Mouse (Mus musculus) G1E (cell line): ENCODE measurements around the gene Soat2. TPM values are rescaled to one million over a fixed set of nuclear protein-coding genes. Genes with fewer than 3 reads are reported as not detected.

Experiments
- ATAC-seq: 2 replicates; pipeline ENCODE4 v1.8.0; 2016; ENCODE audit warnings: mild to moderate bottlenecking; ENCODE audit not compliant: insufficient number of reproducible peaks, poor library complexity, low FRiP score, severe bottlenecking; ENCODE audit errors: extremely low read depth
- DNase-seq: peaks from one replicate; pipeline ENCODE4 v3.0.0; 2012; ENCODE audit warnings: low spot score
- H3K27me3 ChIP-seq: 2 replicates; pipeline ENCODE4 v1.6.1; 2012; ENCODE audit warnings: mild to moderate bottlenecking, low read length, inconsistent platforms; ENCODE audit not compliant: insufficient read depth
- H3K36me3 ChIP-seq: replicated peaks from 2 replicates; pipeline ENCODE3; 2012; ENCODE audit warnings: mild to moderate bottlenecking, inconsistent platforms
- H3K4me1 ChIP-seq: 2 replicates; pipeline ENCODE4 v1.6.1; 2012; ENCODE audit warnings: low read depth, low read length, inconsistent platforms, mixed read lengths; ENCODE audit not compliant: insufficient read depth
- H3K4me3 ChIP-seq: 2 replicates; pipeline ENCODE4 v1.5.1; 2012; ENCODE audit warnings: low read depth, mild to moderate bottlenecking, inconsistent platforms, low read length, moderate library complexity, mixed read lengths
- H3K9me3 ChIP-seq: replicated peaks from 2 replicates; pipeline ENCODE4 v1.6.1; 2012; ENCODE audit warnings: inconsistent platforms
- CTCF ChIP-seq: IDR thresholded peaks from 2 replicates; pipeline ENCODE4 v1.5.1; 2012; ENCODE audit warnings: low read depth, low read length, inconsistent platforms, mixed read lengths
- GATA1 ChIP-seq: IDR thresholded peaks from 2 replicates; pipeline ENCODE4 v1.6.1; 2012; ENCODE audit warnings: borderline replicate concordance, low read length, inconsistent platforms, mixed read lengths
- GATA2 ChIP-seq: IDR thresholded peaks from 2 replicates; pipeline ENCODE4 v1.6.1; 2012; ENCODE audit warnings: low read depth, low read length, inconsistent platforms, borderline replicate concordance
- POLR2AphosphoS5 ChIP-seq: IDR thresholded peaks from 2 replicates; pipeline ENCODE4 v1.6.1; 2012; ENCODE audit warnings: low read depth, low read length, inconsistent platforms; ENCODE audit not compliant: insufficient replicate concordance
- TAL1 ChIP-seq: conservative IDR thresholded peaks from 2 replicates; pipeline ENCODE4 v1.6.1; 2012; ENCODE audit warnings: low read depth, low read length, inconsistent platforms, mixed read lengths
- polyA plus RNA-seq: library from polyadenylated mRNA; stranded (reverse); fragments of >175 nt; gene quantifications from 2 replicates; pipeline ENCODE4 v1.2.3, GENCODE M21; 2012
- total RNA-seq, 2 experiments: library from RNA; stranded (forward) in 1 of 2; stranded (reverse) in 1 of 2; fragments of 200-1000 nt in 1 of 2; fragments of >200 nt in 1 of 2; fragmentation: Nextera tagmentation in 1 of 2; gene quantifications; 2 replicates each; pipeline ENCODE4 v1.2.3; 2014 to 2017

The Soat2 gene
- total and polyA plus RNA-seq, 3 experiments = 1.1 to 7.4 (median 3.3) TPM

- Histone ChIP-seq H3K9me3 (no peaks in the 10 kb centered on the region), H3K27me3 (peaks cover 8% of the 10 kb centered on the region), H3K4me3 (no peak overlapping the region), H3K36me3 (no peaks in the 10 kb centered on the region), H3K4me1 (peaks cover 24% of the 10 kb centered on the region)
- TF ChIP-seq POLR2AphosphoS5 = no peak
- TF ChIP-seq GATA2 = no peak
- no peak for TF ChIP-seq GATA1
- no peak for TF ChIP-seq CTCF
- TF ChIP-seq TAL1 = no peak
- ATAC-seq = no peak
- DNase-seq = no peak
These were observed 23.3 kb downstream of the Soat2 start for GRCm38 (mm10) chr15:102173581-102173980.

DNA sequence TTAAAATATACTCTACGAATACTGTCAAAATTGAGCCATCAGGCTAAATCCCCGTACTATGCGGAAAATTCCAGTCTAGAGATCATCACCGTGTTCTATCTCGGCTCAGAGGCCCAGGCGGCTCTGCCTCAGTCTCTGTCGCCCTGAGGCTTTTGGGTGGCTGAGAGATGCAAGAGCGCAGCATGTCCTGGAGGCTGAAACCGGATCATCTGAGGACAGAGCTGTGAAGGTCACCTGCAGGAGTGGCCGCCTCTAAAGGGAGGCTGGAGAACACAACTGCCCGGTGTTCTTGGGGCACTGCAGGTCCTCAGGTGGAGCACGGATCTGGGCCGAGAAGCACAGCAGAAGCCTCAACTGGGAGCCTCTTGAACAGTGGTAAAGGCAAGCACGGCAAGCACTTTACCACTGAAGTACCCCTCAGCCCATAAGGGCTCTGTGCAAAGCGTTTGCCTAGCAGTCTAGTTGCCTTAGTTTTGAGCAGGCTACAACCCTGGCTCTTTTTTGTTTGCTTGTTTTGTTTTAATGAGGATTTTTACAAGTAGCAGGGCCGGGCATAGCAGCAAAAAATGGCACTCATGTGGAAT, 25.5 kb downstream of the Soat2 start:
- H3K4me1 ChIP-seq = peaks cover 29% of the 10 kb centered on the region
- DNase-seq (no peak), ATAC-seq (no peak)
- TF ChIP-seq GATA1 (no peak), POLR2AphosphoS5 (no peak), GATA2 (no peak), TAL1 (no peak), CTCF (no peak)
- no peak overlapping the region for H3K4me3 ChIP-seq
- H3K27me3 ChIP-seq = peaks cover 11% of the 10 kb centered on the region; the same call in 1 of the 2 replicates
- peaks cover 5% of the 10 kb centered on the region for H3K36me3 ChIP-seq
- no peaks in the 10 kb centered on the region for H3K9me3 ChIP-seq

DNA sequence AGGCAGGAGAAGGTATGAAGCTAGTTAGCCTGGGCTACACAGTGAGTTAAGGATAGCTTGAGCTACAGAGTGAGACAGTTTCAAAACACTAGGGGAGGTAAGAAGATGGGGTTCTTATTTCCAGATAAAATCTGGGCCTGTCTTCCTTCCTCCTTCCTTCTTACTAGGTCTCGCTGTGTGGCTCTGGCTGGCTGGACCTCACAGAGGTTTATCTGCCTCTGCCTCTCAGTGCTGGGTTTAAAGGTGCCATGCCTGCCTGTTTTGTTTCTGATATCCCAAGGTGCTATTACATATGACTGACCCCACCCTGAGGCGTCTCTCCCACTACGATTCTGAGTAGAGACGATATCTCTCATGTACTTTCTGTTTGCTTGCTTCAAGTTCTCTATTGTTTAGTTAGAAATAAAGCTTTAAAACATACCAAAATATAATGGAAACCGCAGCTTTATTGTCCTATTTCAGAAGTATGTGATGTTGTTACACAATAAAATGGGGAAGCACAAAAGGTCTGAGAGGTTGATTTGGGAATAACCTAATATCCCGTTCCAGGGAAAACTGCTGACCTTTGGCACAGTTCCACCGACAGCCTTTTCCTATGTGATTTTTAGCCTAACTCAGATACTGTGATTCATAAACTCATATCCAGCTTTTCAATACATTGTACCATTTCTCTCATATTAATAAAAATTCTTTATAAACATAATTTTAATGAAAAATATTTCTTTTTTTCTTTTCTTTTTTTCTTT, 26.4 kb downstream of the Soat2 start:
- Histone ChIP-seq H3K27me3 (peaks cover 11% of the 10 kb centered on the region; the same call in 1 of the 2 replicates), H3K4me1 (peaks cover 29% of the 10 kb centered on the region), H3K36me3 (peaks cover 5% of the 10 kb centered on the region), H3K4me3 (no peak overlapping the region), H3K9me3 (no peaks in the 10 kb centered on the region)
- ATAC-seq (0 out of 2 replicates have a peak, but pooled peaks have one; percentile 8), DNase-seq (no peak)
- TF ChIP-seq GATA2 (no peak), CTCF (no peak), POLR2AphosphoS5 (no peak), GATA1 (no peak), TAL1 (no peak)

GRCm38 (mm10) chr15:102177417-102177816, 27.1 kb downstream of the Soat2 start:
- H3K4me1 ChIP-seq = peaks cover 29% of the 10 kb centered on the region
- ATAC-seq = no peak
- no peak overlapping the region for H3K4me3 ChIP-seq
- no peak for DNase-seq
- TF ChIP-seq POLR2AphosphoS5 = no peak
- no peak for TF ChIP-seq GATA2
- TF ChIP-seq TAL1 = no peak
- peaks cover 5% of the 10 kb centered on the region for H3K36me3 ChIP-seq
- peaks cover 11% of the 10 kb centered on the region; the same call in 1 of the 2 replicates for H3K27me3 ChIP-seq
- no peaks in the 10 kb centered on the region for H3K9me3 ChIP-seq

DNA sequence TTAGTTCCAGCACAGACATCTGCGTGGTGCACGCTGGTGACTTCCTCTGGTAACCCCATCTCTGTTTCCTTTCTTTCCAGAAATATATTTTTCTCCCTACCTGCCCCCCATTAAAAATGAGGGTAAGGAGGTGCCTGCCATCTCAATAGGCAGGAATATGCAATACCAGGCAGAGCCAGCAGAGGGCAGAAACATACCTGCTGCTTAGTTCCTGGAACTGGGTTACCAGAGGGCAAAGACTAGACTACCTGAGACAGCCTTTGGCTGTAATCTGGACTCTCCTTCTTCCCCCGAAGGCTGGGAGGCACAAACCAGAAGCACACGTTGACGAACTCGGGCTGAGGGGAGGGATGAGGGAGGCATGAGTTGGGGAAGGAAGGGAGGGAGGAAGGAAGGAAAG, 28.0 kb downstream of the Soat2 start:
- H3K9me3 ChIP-seq = no peaks in the 10 kb centered on the region
- DNase-seq (peak; percentile 68), ATAC-seq (no peak)
- no peak overlapping the region for H3K4me3 ChIP-seq
- H3K36me3 ChIP-seq = peaks cover 5% of the 10 kb centered on the region
- peaks cover 29% of the 10 kb centered on the region for H3K4me1 ChIP-seq
- TF ChIP-seq GATA1 = no peak
- peak; percentile 93 for TF ChIP-seq CTCF
- peaks cover 11% of the 10 kb centered on the region; the same call in 1 of the 2 replicates for H3K27me3 ChIP-seq

DNA sequence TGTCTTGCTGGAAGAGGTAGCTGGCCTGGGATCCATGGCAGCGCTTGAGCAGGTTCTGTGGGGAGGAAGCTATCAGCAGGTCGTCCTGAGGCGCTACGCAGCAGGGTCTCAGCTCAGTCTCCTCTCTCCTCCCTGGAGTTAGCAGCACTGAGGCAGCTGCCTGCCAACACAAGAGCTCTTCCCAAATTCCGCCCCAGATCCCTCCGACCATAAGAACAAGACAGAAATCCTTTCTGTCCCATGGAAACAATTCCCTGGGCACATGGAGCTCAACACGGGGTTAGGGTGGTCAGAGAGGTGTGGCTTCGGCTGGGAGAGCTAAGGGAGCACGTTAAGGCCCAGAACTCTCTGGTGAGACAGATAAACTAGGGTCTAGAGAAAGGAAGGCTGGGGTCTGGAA, 28.8 kb downstream of the Soat2 start:
- DNase-seq = no peak
- peaks cover 5% of the 10 kb centered on the region for H3K36me3 ChIP-seq

More for the DNA sequence above, 28.8 kb downstream of the Soat2 start:
- Histone ChIP-seq H3K4me3 (no peak overlapping the region), H3K4me1 (peaks cover 31% of the 10 kb centered on the region), H3K27me3 (peaks cover 11% of the 10 kb centered on the region; the same call in 1 of the 2 replicates), H3K9me3 (no peaks in the 10 kb centered on the region)
- ATAC-seq = no peak
- TF ChIP-seq POLR2AphosphoS5 (no peak), CTCF (no peak), GATA1 (no peak), TAL1 (no peak), GATA2 (no peak)
